Mouse (Mus musculus) intestine, postnatal 0 days (tissue): ENCODE data around the gene Fbxl3. TPM values are rescaled to one million over a fixed set of nuclear protein-coding genes. Genes with fewer than 3 reads are reported as not detected.

Source experiments
- ATAC-seq: fragments of 200-750 bp; cut with Nextera tagmentation; 2 replicates; pipeline ENCODE4 v1.8.0; 2017; ENCODE audit warnings: mild to moderate bottlenecking, moderate TSS enrichment, moderate library complexity
- H3K27ac ChIP-seq: fragments of 300-500 bp; sonication (generic); 2 replicates; pipeline ENCODE4 v1.5.1; 2014; ENCODE audit warnings: mild to moderate bottlenecking, low read depth, low read length, moderate library complexity
- H3K27me3 ChIP-seq: fragments of 300-500 bp; sonication (generic); replicated peaks from 2 replicates; pipeline ENCODE4 v1.6.1; 2014; ENCODE audit warnings: low read length, mixed read lengths; ENCODE audit not compliant: control insufficient read depth, insufficient read depth
- H3K36me3 ChIP-seq: fragments of 300-500 bp; sonication (generic); 2 replicates; pipeline ENCODE4 v1.6.1; 2014; ENCODE audit warnings: mild to moderate bottlenecking, moderate library complexity; ENCODE audit not compliant: control insufficient read depth, insufficient read depth
- H3K4me1 ChIP-seq: fragments of 300-500 bp; sonication (generic); replicated peaks from 2 replicates; pipeline ENCODE4 v1.6.1; 2014; ENCODE audit warnings: antibody characterized with exemption, low read length, mixed read lengths; ENCODE audit not compliant: control insufficient read depth, insufficient read depth
- H3K4me2 ChIP-seq: fragments of 300-500 bp; sonication (generic); replicated peaks from 2 replicates; pipeline ENCODE4 v1.6.1; 2014; ENCODE audit warnings: low read depth, mild to moderate bottlenecking, moderate library complexity
- H3K4me3 ChIP-seq: fragments of 300-500 bp; sonication (generic); 2 replicates; pipeline ENCODE4 v1.5.1; 2014; ENCODE audit warnings: low read depth, low read length
- H3K9ac ChIP-seq: fragments of 300-500 bp; sonication (generic); 2 replicates; pipeline ENCODE4 v1.6.1; 2014; ENCODE audit warnings: mild to moderate bottlenecking, low read depth, low read length
- H3K9me3 ChIP-seq: fragments of 300-500 bp; sonication (generic); 2 replicates; pipeline ENCODE4 v1.6.1; 2016; ENCODE audit warnings: mixed run types; ENCODE audit not compliant: control insufficient read depth
- CTCF ChIP-seq: sonication (generic); IDR thresholded peaks from 2 replicates; pipeline ENCODE4 v1.5.1; 2016; ENCODE audit warnings: low read depth, mild to moderate bottlenecking, control low read depth, antibody characterized with exemption, moderate library complexity
- WGBS: fragments of 180-500 bp; shearing (Covaris S2); extraction: QIAGEN DNeasy Blood & Tissue Kit; methylation state at CpG from one replicate; pipeline ENCODE4 v1.1.7; 2014; 5-methylcytosine and 5-hydroxymethylcytosine counted together
- polyA plus RNA-seq: library from polyadenylated mRNA; unstranded; fragments of >200 nt; fragmentation: Nextera tagmentation; extraction: Ambion mirVana; gene quantifications from 2 replicates; pipeline ENCODE4 v1.2.1, GENCODE M21; 2015

Fbxl3 gene
- polyA plus RNA-seq, 1 experiment from 2014 or later, result 22.1 TPM

- no peak overlapping the region for H3K9ac ChIP-seq
- 80% methylated on average over 9 of the region's 9 CpGs for WGBS
- ATAC-seq, result no peak
- no peaks in the 10 kb centered on the region for H3K36me3 ChIP-seq
- no peaks in the 10 kb centered on the region for H3K27me3 ChIP-seq
- no peaks in the 10 kb centered on the region for H3K4me1 ChIP-seq
- H3K4me3 ChIP-seq, result no peak overlapping the region
- no peaks in the 10 kb centered on the region for H3K9me3 ChIP-seq
- no peak overlapping the region for H3K27ac ChIP-seq
- TF ChIP-seq CTCF, result no peak
- no peak overlapping the region for H3K4me2 ChIP-seq
Observed at GRCm38 (mm10) chr14:103034076-103034475, 65.3 kb downstream of the Fbxl3 start.

GRCm38 (mm10) chr14:103033271-103033823 lies 66.0 kb downstream of the Fbxl3 start:
- no peak for ATAC-seq
- 62% methylated on average over 10 of the region's 10 CpGs for WGBS
- Histone ChIP-seq H3K9me3 (no peaks in the 10 kb centered on the region), H3K27me3 (no peaks in the 10 kb centered on the region), H3K27ac (no peak overlapping the region), H3K36me3 (no peaks in the 10 kb centered on the region), H3K4me2 (no peak overlapping the region), H3K4me1 (no peaks in the 10 kb centered on the region), H3K9ac (no peak overlapping the region), H3K4me3 (no peak overlapping the region)
- no peak for TF ChIP-seq CTCF

Other genes starting within 250 kb of the Fbxl3 start
- 6.4 and 7.0 TPM in 2 replicates for gene Kctd12, start 116.9 kb downstream of the Fbxl3 start, polyA plus RNA-seq
- not detected in 2 replicates for gene Acod1, start 52.6 kb downstream of the Fbxl3 start, polyA plus RNA-seq
- gene Cln5, start 29.4 kb downstream of the Fbxl3 start, polyA plus RNA-seq, result 15.7 and 17.1 TPM in 2 replicates
- gene Mycbp2, start 247.2 kb upstream of the Fbxl3 start, polyA plus RNA-seq, result 12.4 and 15.9 TPM in 2 replicates